Mouse (Mus musculus) lung, embryonic 14.5 days (tissue): ENCODE results near the gene Zbtb40. TPM values are rescaled to one million over a fixed set of nuclear protein-coding genes. Genes with fewer than 3 reads are reported as not detected.

Source experiments
- ATAC-seq: fragments of 200-750 bp; cut with Nextera tagmentation; 2 replicates; pipeline ENCODE4 v1.8.0; 2017; ENCODE audit warnings: mild to moderate bottlenecking, moderate TSS enrichment, moderate library complexity; ENCODE audit not compliant: insufficient read depth
- DNase-seq: peaks from one replicate; pipeline ENCODE4 v3.0.0-alpha.2; 2015
- H3K27ac ChIP-seq: fragments of 300-500 bp; sonication (generic); 2 replicates; pipeline ENCODE4 v1.5.1; 2014; ENCODE audit warnings: low read depth, mild to moderate bottlenecking, moderate library complexity
- H3K27me3 ChIP-seq: fragments of 300-500 bp; sonication (generic); 2 replicates; pipeline ENCODE4 v1.6.1; 2014; ENCODE audit warnings: low read length, control low read depth; ENCODE audit not compliant: insufficient read depth
- H3K36me3 ChIP-seq: fragments of 300-500 bp; sonication (generic); 2 replicates; pipeline ENCODE4 v1.6.1; 2014; ENCODE audit warnings: control low read depth; ENCODE audit not compliant: insufficient read depth
- H3K4me1 ChIP-seq: fragments of 300-500 bp; sonication (generic); 2 replicates; pipeline ENCODE4 v1.6.1; 2014; ENCODE audit warnings: antibody characterized with exemption, control low read depth; ENCODE audit not compliant: insufficient read depth
- H3K4me2 ChIP-seq: fragments of 300-500 bp; sonication (generic); 2 replicates; pipeline ENCODE4 v1.6.1; 2014; ENCODE audit warnings: mild to moderate bottlenecking
- H3K4me3 ChIP-seq: fragments of 300-500 bp; sonication (generic); 2 replicates; pipeline ENCODE4 v1.5.1; 2014; ENCODE audit warnings: low read depth, low read length
- H3K9ac ChIP-seq: fragments of 300-500 bp; sonication (generic); 2 replicates; pipeline ENCODE4 v1.6.1; 2014
- H3K9me3 ChIP-seq: fragments of 300-500 bp; sonication (generic); 2 replicates; pipeline ENCODE4 v1.6.1; 2016; ENCODE audit warnings: low read depth, low read length, control low read depth
- CTCF ChIP-seq: IDR thresholded peaks from 2 replicates; pipeline ENCODE4 v1.5.1; 2016; ENCODE audit warnings: antibody characterized with exemption, low read depth
- WGBS: fragments of 180-500 bp; shearing (Covaris S2); extraction: QIAGEN DNeasy Blood & Tissue Kit; methylation state at CpG from one replicate; pipeline ENCODE4 v1.1.7; 2014; 5-methylcytosine and 5-hydroxymethylcytosine counted together
- polyA plus RNA-seq: library from polyadenylated mRNA; unstranded; fragments of >200 nt; fragmentation: Nextera tagmentation; extraction: Ambion mirVana; gene quantifications from 2 replicates; pipeline ENCODE4 v1.2.1, GENCODE M21; 2014

Gene Zbtb40
- polyA plus RNA-seq, 1 experiment from 2014 or later: 5.5 TPM

- no peak for TF ChIP-seq CTCF
- H3K4me3 ChIP-seq: peak within 1 kb of the TSS; percentile 35
- peak within 1 kb of the TSS; percentile 32; the same call in 1 of the 2 replicates for H3K9ac ChIP-seq
- no peak for ATAC-seq
- H3K27ac ChIP-seq: no peak within 1 kb of the TSS
- no peaks in the 10 kb centered on the region for H3K36me3 ChIP-seq
- DNase-seq: peak; percentile 10
- H3K27me3 ChIP-seq: peaks cover 88% of the 10 kb centered on the region
- no peaks in the 10 kb centered on the region for H3K9me3 ChIP-seq
- WGBS: 1% methylated on average over 61 of the region's 75 CpGs
- H3K4me1 ChIP-seq: peaks cover 10% of the 10 kb centered on the region
- peak within 1 kb of the TSS; percentile 79 for H3K4me2 ChIP-seq
Measured at GRCm38 (mm10) chr4:136956751-136957446, 91.7 kb downstream of the Zbtb40 start, which contains the start of gene Epha8. TSS of gene Epha8 (minus strand) at chr4:136956816.

DNA sequence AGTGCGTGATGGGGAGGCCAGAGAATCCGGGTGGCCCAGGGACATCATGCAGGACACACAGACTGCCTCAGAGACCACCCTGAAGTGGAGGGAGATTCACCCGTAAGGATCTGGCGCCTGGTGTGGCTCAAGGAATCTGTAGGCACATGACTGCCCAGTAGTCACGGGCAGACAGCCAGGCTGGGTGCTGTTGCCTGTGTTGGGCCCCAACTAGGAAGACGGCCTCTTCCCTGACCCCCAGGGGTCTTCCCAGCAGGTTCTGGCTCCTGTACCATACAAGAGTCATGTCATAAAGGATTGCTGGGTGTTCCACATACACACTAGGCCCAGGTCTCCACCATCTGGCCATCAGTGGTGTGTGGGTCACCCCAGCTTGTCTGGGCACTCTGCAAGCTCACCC, 94.0 kb downstream of the Zbtb40 start:
- DNase-seq (peak; percentile 18), ATAC-seq (no peak)
- Histone ChIP-seq H3K27me3 (peaks cover 78% of the 10 kb centered on the region), H3K27ac (no peak overlapping the region), H3K9ac (no peak overlapping the region), H3K4me2 (no peak overlapping the region), H3K36me3 (no peaks in the 10 kb centered on the region), H3K9me3 (no peaks in the 10 kb centered on the region), H3K4me1 (no peaks in the 10 kb centered on the region; the same call in 1 of the 2 replicates), H3K4me3 (no peak overlapping the region)
- 48% methylated on average over 6 of the region's 6 CpGs for WGBS
- TF ChIP-seq CTCF: no peak

GRCm38 (mm10) chr4:136949266-136949989, 99.2 kb downstream of the Zbtb40 start:
- WGBS: 31% methylated on average over 10 of the region's 10 CpGs
- Histone ChIP-seq H3K4me3 (no peak overlapping the region), H3K27me3 (peaks cover 72% of the 10 kb centered on the region), H3K27ac (no peak overlapping the region), H3K4me1 (no peaks in the 10 kb centered on the region; the same call in 1 of the 2 replicates), H3K36me3 (no peaks in the 10 kb centered on the region), H3K9ac (no peak overlapping the region), H3K4me2 (no peak overlapping the region), H3K9me3 (no peaks in the 10 kb centered on the region)
- DNase-seq: peak; percentile 63
- ATAC-seq: 0 out of 2 replicates have a peak, but pooled peaks have one; percentile 72
- no peak for TF ChIP-seq CTCF

- DNase-seq: no peak
- no peak for ATAC-seq
- H3K9ac ChIP-seq: no peak overlapping the region
- peaks cover 6% of the 10 kb centered on the region; the same call in 1 of the 2 replicates for H3K4me1 ChIP-seq
- TF ChIP-seq CTCF: no peak
- H3K27me3 ChIP-seq: peaks cover 67% of the 10 kb centered on the region
- no peaks in the 10 kb centered on the region for H3K36me3 ChIP-seq
- H3K9me3 ChIP-seq: no peaks in the 10 kb centered on the region
- WGBS: 57% methylated on average over 17 of the region's 17 CpGs
- H3K4me2 ChIP-seq: no peak overlapping the region
- H3K4me3 ChIP-seq: no peak overlapping the region
- no peak overlapping the region for H3K27ac ChIP-seq
Measured at GRCm38 (mm10) chr4:136945397-136945796, 103.2 kb downstream of the Zbtb40 start.

DNA sequence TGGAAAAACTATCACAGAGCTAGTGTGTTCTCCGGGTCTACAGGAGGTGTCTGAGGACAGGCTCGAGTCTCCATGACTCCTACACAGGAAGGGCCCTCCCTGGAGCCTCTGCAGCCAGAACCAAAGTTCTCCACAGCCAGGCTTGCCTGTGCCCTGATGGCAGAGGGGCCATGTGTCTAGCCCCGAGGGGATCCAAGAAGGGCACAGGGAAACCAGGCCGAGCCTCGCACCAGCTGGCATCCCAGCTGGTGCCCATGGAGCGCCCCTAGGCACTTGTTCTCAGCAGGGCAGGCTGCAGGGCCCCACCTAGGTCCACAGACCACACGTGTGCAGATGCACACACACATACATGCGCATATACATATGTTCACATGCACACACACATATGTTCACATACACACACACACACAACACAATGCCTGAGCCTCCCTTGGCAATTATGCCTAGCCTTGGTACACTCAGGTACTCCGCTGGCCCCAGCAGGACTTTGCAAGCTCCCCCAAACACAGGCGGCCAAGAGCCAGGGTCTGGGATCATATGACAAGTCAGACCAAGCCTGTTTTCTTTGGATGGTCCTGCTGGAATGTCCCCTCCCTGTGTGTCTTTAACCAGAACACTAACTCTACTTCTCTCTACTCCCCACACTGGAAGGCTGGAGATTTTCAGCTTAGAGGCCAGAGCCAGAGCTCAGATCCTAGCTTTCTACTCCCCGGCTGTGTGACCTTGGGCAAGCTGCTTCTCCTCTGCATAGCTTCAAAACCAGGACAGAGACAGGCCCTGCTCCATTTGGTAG, 103.8 kb downstream of the Zbtb40 start:
- 75% methylated on average over 11 of the region's 11 CpGs for WGBS
- no peak for TF ChIP-seq CTCF
- no peaks in the 10 kb centered on the region for H3K36me3 ChIP-seq
- no peaks in the 10 kb centered on the region for H3K9me3 ChIP-seq
- no peak overlapping the region for H3K27ac ChIP-seq
- DNase-seq (no peak), ATAC-seq (no peak)
- H3K4me1 ChIP-seq: peaks cover 6% of the 10 kb centered on the region; the same call in 1 of the 2 replicates
- H3K4me2 ChIP-seq: no peak overlapping the region
- no peak overlapping the region for H3K9ac ChIP-seq
- no peak overlapping the region for H3K4me3 ChIP-seq
- peaks cover 70% of the 10 kb centered on the region for H3K27me3 ChIP-seq

DNA sequence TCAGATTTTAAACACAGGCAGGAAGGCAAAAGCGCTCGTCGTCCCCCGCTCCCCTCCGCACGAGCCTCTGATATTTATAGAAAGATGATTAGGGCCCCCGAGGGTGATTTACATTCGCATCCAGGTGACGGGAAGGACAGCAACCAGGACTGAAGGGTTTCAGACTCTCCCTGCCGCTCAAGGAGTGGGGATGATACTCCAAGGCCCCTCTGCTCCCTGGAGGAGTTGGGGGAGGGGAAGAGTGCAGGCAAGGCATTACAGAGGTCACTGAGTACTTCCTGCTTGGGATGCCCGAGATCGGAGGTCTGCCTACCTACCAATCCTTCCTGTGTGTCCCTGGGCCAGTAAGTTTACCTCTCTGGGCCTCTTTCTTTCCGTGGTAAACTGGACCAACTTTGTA, 105.4 kb downstream of the Zbtb40 start:
- TF ChIP-seq CTCF: no peak
- DNase-seq (no peak), ATAC-seq (no peak)
- no peak overlapping the region for H3K4me2 ChIP-seq
- H3K27ac ChIP-seq: no peak overlapping the region
- no peak overlapping the region for H3K9ac ChIP-seq
- 13% methylated on average over 13 of the region's 13 CpGs for WGBS
- H3K4me3 ChIP-seq: no peak overlapping the region
- no peaks in the 10 kb centered on the region for H3K9me3 ChIP-seq
- peaks cover 71% of the 10 kb centered on the region for H3K27me3 ChIP-seq
- H3K4me1 ChIP-seq: peaks cover 6% of the 10 kb centered on the region; the same call in 1 of the 2 replicates
- H3K36me3 ChIP-seq: no peaks in the 10 kb centered on the region
